Mouse (Mus musculus) C2C12 (cell line): Measurements from ENCODE around the gene Dnah11.

ENCODE experiments used
- CTCF ChIP-seq: IDR thresholded peaks from one replicate; pipeline ENCODE4 v1.5.1; 2011; ENCODE audit not compliant: control insufficient read depth, insufficient read depth, insufficient read length
- MAX ChIP-seq: IDR thresholded peaks from one replicate; pipeline ENCODE4 v1.6.1; 2011; ENCODE audit warnings: mild to moderate bottlenecking, control low read depth
- MYOD1 ChIP-seq: IDR thresholded peaks from one replicate; pipeline ENCODE4 v1.6.1; 2011; ENCODE audit warnings: low read depth; ENCODE audit not compliant: control insufficient read depth, insufficient read length
- MYOG ChIP-seq: IDR thresholded peaks from one replicate; pipeline ENCODE4 v1.6.1; 2011; ENCODE audit not compliant: control insufficient read depth, insufficient read length; ENCODE audit errors: extremely low read depth
- USF1 ChIP-seq: IDR thresholded peaks from one replicate; pipeline ENCODE4 v1.6.1; 2011; ENCODE audit warnings: low read depth, mild to moderate bottlenecking, control low read depth, moderate library complexity

GRCm38 (mm10) chr12:118080441-118080840, 118.4 kb downstream of the Dnah11 start:
- TF ChIP-seq CTCF (no peak), MAX (no peak), MYOG (no peak), USF1 (no peak), MYOD1 (no peak)
